Mouse (Mus musculus) CH12.LX (cell line): ENCODE data around the gene Cdh16. TPM values are rescaled to one million over a fixed set of nuclear protein-coding genes. Genes with fewer than 3 reads are reported as not detected.
A peak's percentile ranks its signal among the peaks of the same experiment; 100 is the strongest.

Experiments
- DNase-seq: peaks from one replicate; pipeline ENCODE4 v3.0.0-alpha.2; 2013; ENCODE audit errors: extremely low read depth
- H3K27ac ChIP-seq: 2 replicates; pipeline ENCODE4 v1.5.1; 2012; ENCODE audit warnings: low read depth, mild to moderate bottlenecking, control low read depth, moderate library complexity; ENCODE audit not compliant: insufficient read depth
- H3K27me3 ChIP-seq: replicated peaks from 2 replicates; pipeline ENCODE3; 2012; ENCODE audit warnings: inconsistent platforms
- H3K36me3 ChIP-seq, 2 experiments: replicated peaks in 1 of 2; 2 replicates each; pipeline versions ENCODE3 to v1.6.1; 2012; ENCODE audit warnings: inconsistent platforms in 1 of 2, low read length in 1 of 2, mild to moderate bottlenecking in 1 of 2, mixed read lengths in 1 of 2, moderate library complexity in 1 of 2; ENCODE audit not compliant: control insufficient read depth in 1 of 2, insufficient read depth in 1 of 2
- H3K4me1 ChIP-seq, 2 experiments: 2 replicates each; pipeline ENCODE4 v1.6.1; 2012; ENCODE audit warnings: inconsistent platforms in 1 of 2, moderate library complexity in 1 of 2; ENCODE audit not compliant: insufficient read depth in 2 of 2, control insufficient read depth in 1 of 2
- H3K4me2 ChIP-seq: 2 replicates; pipeline ENCODE4 v1.6.1; 2012; ENCODE audit warnings: low read depth, mild to moderate bottlenecking, control low read depth; ENCODE audit not compliant: poor library complexity, insufficient read depth, severe bottlenecking
- H3K4me3 ChIP-seq, 3 experiments: fragments of 150-350 bp in 1 of 3; sonication (generic) in 1 of 3; replicated peaks in 1 of 3; 2 replicates each; pipeline versions ENCODE3 to v1.5.1; 2011 to 2012; ENCODE audit warnings: low read depth in 2 of 3, low read length in 2 of 3, mild to moderate bottlenecking in 2 of 3, moderate library complexity in 2 of 3, control low read depth in 1 of 3, improper control_type of control experiment in 1 of 3, inconsistent platforms in 1 of 3, mixed read lengths in 1 of 3; ENCODE audit not compliant: poor library complexity in 1 of 3
- H3K79me2 ChIP-seq: replicated peaks from 2 replicates; pipeline ENCODE4 v1.6.1; 2012; ENCODE audit warnings: mild to moderate bottlenecking, moderate library complexity; ENCODE audit not compliant: control insufficient read depth, poor library complexity, insufficient read depth, severe bottlenecking; ENCODE audit errors: extremely low read depth
- H3K9ac ChIP-seq: 2 replicates; pipeline ENCODE4 v1.6.1; 2012; ENCODE audit warnings: low read depth, mild to moderate bottlenecking, control low read depth, moderate library complexity; ENCODE audit not compliant: insufficient read depth
- H3K9me3 ChIP-seq: replicated peaks from 2 replicates; pipeline ENCODE3; 2012; ENCODE audit warnings: low read length, inconsistent platforms, mixed read lengths
- BHLHE40 ChIP-seq: IDR thresholded peaks from 2 replicates; pipeline ENCODE4 v1.6.1; 2011; ENCODE audit warnings: mild to moderate bottlenecking, low read depth, low read length, improper control_type of control experiment
- CTCF ChIP-seq, 2 experiments: IDR thresholded peaks in 1 of 2; conservative IDR thresholded peaks in 1 of 2; 2 replicates each; pipeline ENCODE4 v1.5.1; 2011 to 2012; ENCODE audit warnings: low read depth in 2 of 2, low read length in 2 of 2, improper control_type of control experiment in 1 of 2, inconsistent platforms in 1 of 2, mild to moderate bottlenecking in 1 of 2, moderate library complexity in 1 of 2
- ELF1 ChIP-seq: IDR thresholded peaks from 2 replicates; pipeline ENCODE4 v1.6.1; 2014; ENCODE audit warnings: low read depth, mild to moderate bottlenecking, inconsistent platforms, low read length, improper control_type of control experiment
- EP300 ChIP-seq: IDR thresholded peaks from 2 replicates; pipeline ENCODE4 v1.6.1; 2011; ENCODE audit warnings: low read length, improper control_type of control experiment
- HCFC1 ChIP-seq: IDR thresholded peaks from 2 replicates; pipeline ENCODE4 v1.6.1; 2012; ENCODE audit warnings: low read depth, mild to moderate bottlenecking, inconsistent platforms, low read length, improper control_type of control experiment
- IRF4 ChIP-seq: IDR thresholded peaks from 2 replicates; pipeline ENCODE4 v1.6.1; 2014; ENCODE audit warnings: low read depth, mild to moderate bottlenecking, inconsistent platforms, low read length, improper control_type of control experiment
- JUN ChIP-seq: IDR thresholded peaks from 2 replicates; pipeline ENCODE4 v1.6.1; 2011; ENCODE audit warnings: low read depth, mild to moderate bottlenecking, low read length, improper control_type of control experiment, moderate library complexity; ENCODE audit not compliant: insufficient read depth
- JUND ChIP-seq: conservative IDR thresholded peaks from 2 replicates; pipeline ENCODE4 v1.6.1; 2011; ENCODE audit warnings: low read depth, low read length, improper control_type of control experiment
- KAT2A ChIP-seq: IDR thresholded peaks from 2 replicates; pipeline ENCODE4 v1.6.1; 2012; ENCODE audit warnings: low read length, improper control_type of control experiment, inconsistent platforms; ENCODE audit not compliant: insufficient replicate concordance
- MAFK ChIP-seq: IDR thresholded peaks from 2 replicates; pipeline ENCODE4 v1.6.1; 2011; ENCODE audit warnings: low read length, improper control_type of control experiment; ENCODE audit not compliant: insufficient replicate concordance
- MAX ChIP-seq: IDR thresholded peaks from 2 replicates; pipeline ENCODE4 v1.6.1; 2011; ENCODE audit warnings: low read length, improper control_type of control experiment
- MAZ ChIP-seq: IDR thresholded peaks from 2 replicates; pipeline ENCODE4 v1.6.1; 2012; ENCODE audit warnings: low read depth, mild to moderate bottlenecking, inconsistent platforms, low read length, improper control_type of control experiment, moderate library complexity
- MEF2A ChIP-seq: IDR thresholded peaks from 2 replicates; pipeline ENCODE4 v1.6.1; 2014; ENCODE audit warnings: low read depth, mild to moderate bottlenecking, inconsistent platforms, low read length, improper control_type of control experiment, borderline replicate concordance
- MXI1 ChIP-seq: IDR thresholded peaks from 2 replicates; pipeline ENCODE4 v1.6.1; 2011; ENCODE audit warnings: mild to moderate bottlenecking, low read depth, low read length, improper control_type of control experiment
- MYC ChIP-seq: IDR thresholded peaks from 2 replicates; pipeline ENCODE4 v1.6.1; 2011; ENCODE audit warnings: low read depth, mild to moderate bottlenecking, improper control_type of control experiment, low read length
- NELFE ChIP-seq: IDR thresholded peaks from 2 replicates; pipeline ENCODE4 v1.6.1; 2011; ENCODE audit warnings: low read depth, low read length, improper control_type of control experiment
- NRF1 ChIP-seq: IDR thresholded peaks from 2 replicates; pipeline ENCODE4 v1.6.1; 2014; ENCODE audit warnings: low read depth, mild to moderate bottlenecking, inconsistent platforms, low read length, improper control_type of control experiment, moderate library complexity
- PAX5 ChIP-seq: IDR thresholded peaks from 2 replicates; pipeline ENCODE4 v1.6.1; 2012; ENCODE audit warnings: low read length, inconsistent platforms, mixed read lengths
- POLR2A ChIP-seq: IDR thresholded peaks from 2 replicates; pipeline ENCODE4 v1.6.1; 2011; ENCODE audit warnings: low read depth, mild to moderate bottlenecking, improper control_type of control experiment, low read length
- POLR2AphosphoS2 ChIP-seq: IDR thresholded peaks from 2 replicates; pipeline ENCODE4 v1.6.1; 2011; ENCODE audit warnings: low read depth, low read length, improper control_type of control experiment
- RAD21 ChIP-seq: IDR thresholded peaks from 2 replicates; pipeline ENCODE4 v1.6.1; 2011; ENCODE audit warnings: low read depth, mild to moderate bottlenecking, low read length, improper control_type of control experiment, moderate library complexity
- RCOR1 ChIP-seq: conservative IDR thresholded peaks from 2 replicates; pipeline ENCODE4 v1.6.1; 2012; ENCODE audit warnings: low read depth, mild to moderate bottlenecking, inconsistent platforms, low read length, improper control_type of control experiment
- SIN3A ChIP-seq: IDR thresholded peaks from 2 replicates; pipeline ENCODE4 v1.6.1; 2012; ENCODE audit warnings: low read length, improper control_type of control experiment, inconsistent platforms
- SMC3 ChIP-seq: IDR thresholded peaks from 2 replicates; pipeline ENCODE4 v1.6.1; 2011; ENCODE audit warnings: low read depth, low read length, improper control_type of control experiment
- TBP ChIP-seq: conservative IDR thresholded peaks from 2 replicates; pipeline ENCODE4 v1.6.1; 2011; ENCODE audit warnings: low read depth, low read length, improper control_type of control experiment
- TCF12 ChIP-seq: IDR thresholded peaks from 2 replicates; pipeline ENCODE4 v1.6.1; 2014; ENCODE audit warnings: low read depth, mild to moderate bottlenecking, inconsistent platforms, low read length, improper control_type of control experiment
- USF1 ChIP-seq: IDR thresholded peaks from 2 replicates; pipeline ENCODE4 v1.6.1; 2014; ENCODE audit warnings: low read depth, mild to moderate bottlenecking, inconsistent platforms, low read length, improper control_type of control experiment
- ZC3H11A ChIP-seq: IDR thresholded peaks from 2 replicates; pipeline ENCODE4 v1.6.1; 2012; ENCODE audit warnings: low read depth, mild to moderate bottlenecking, inconsistent platforms, low read length, improper control_type of control experiment
- ZKSCAN1 ChIP-seq: IDR thresholded peaks from 2 replicates; pipeline ENCODE4 v1.6.1; 2012; ENCODE audit warnings: low read depth, inconsistent platforms, low read length, improper control_type of control experiment, borderline replicate concordance
- ZMIZ1 ChIP-seq: IDR thresholded peaks from 2 replicates; pipeline ENCODE4 v1.6.1; 2012; ENCODE audit warnings: low read depth, mild to moderate bottlenecking, inconsistent platforms, low read length, improper control_type of control experiment
- dilution Hi-C: fragments of 300-500 bp; cut with MboI; formaldehyde crosslinking; loops from 2 replicates; pipeline ENCODE4 v1.14.3; 2020; ENCODE audit warnings: low sequenced_read_pairs; ENCODE audit not compliant: extremely low pct_unique_long_range_greater_than_20kb, extremely low pct_ligation_motif_present
- in situ Hi-C: fragments of 300-500 bp; cut with MboI; formaldehyde crosslinking; loops from 3 replicates; pipeline ENCODE4 v1.14.3; 2019; ENCODE audit warnings: low sequenced_read_pairs, low pct_ligation_motif_present, low pct_unique_long_range_greater_than_20kb, mixed read lengths
- polyA plus RNA-seq: library from polyadenylated mRNA; unstranded; fragments of >175 nt; gene quantifications from 2 replicates; pipeline ENCODE4 v1.2.1, GENCODE M21; 2012; ENCODE audit warnings: low read depth; ENCODE audit not compliant: insufficient read length
- total RNA-seq, 2 experiments: library from RNA; depleted of rRNA; stranded (reverse); fragments of 300-350 nt in 1 of 2; fragments of >200 nt in 1 of 2; gene quantifications; 2 replicates each; pipeline ENCODE4 v1.2.3; 2012 to 2014

The Cdh16 gene
- total and polyA plus RNA-seq, 3 experiments: not detected

GRCm38 (mm10) chr8:104576820-104577219 lies 47.4 kb downstream of the Cdh16 start:
- DNase-seq: no peak
- Histone ChIP-seq H3K4me1 (no peaks in the 10 kb centered on the region; a peak in 1 of 4 replicates), H3K27me3 (peaks cover 4% of the 10 kb centered on the region), H3K79me2 (no peaks in the 10 kb centered on the region), H3K9me3 (no peaks in the 10 kb centered on the region), H3K4me2 (no peak overlapping the region), H3K9ac (no peak overlapping the region), H3K4me3 (no peak overlapping the region), H3K36me3 (no peaks in the 10 kb centered on the region), H3K27ac (no peak overlapping the region)
- dilution Hi-C loops: no loop called here
- in situ Hi-C loops: no loop called here
- TF ChIP-seq KAT2A (no peak), MAX (no peak), TBP (no peak), PAX5 (no peak), SIN3A (no peak), MAZ (no peak), ZC3H11A (no peak), NELFE (no peak), RCOR1 (no peak)

DNA sequence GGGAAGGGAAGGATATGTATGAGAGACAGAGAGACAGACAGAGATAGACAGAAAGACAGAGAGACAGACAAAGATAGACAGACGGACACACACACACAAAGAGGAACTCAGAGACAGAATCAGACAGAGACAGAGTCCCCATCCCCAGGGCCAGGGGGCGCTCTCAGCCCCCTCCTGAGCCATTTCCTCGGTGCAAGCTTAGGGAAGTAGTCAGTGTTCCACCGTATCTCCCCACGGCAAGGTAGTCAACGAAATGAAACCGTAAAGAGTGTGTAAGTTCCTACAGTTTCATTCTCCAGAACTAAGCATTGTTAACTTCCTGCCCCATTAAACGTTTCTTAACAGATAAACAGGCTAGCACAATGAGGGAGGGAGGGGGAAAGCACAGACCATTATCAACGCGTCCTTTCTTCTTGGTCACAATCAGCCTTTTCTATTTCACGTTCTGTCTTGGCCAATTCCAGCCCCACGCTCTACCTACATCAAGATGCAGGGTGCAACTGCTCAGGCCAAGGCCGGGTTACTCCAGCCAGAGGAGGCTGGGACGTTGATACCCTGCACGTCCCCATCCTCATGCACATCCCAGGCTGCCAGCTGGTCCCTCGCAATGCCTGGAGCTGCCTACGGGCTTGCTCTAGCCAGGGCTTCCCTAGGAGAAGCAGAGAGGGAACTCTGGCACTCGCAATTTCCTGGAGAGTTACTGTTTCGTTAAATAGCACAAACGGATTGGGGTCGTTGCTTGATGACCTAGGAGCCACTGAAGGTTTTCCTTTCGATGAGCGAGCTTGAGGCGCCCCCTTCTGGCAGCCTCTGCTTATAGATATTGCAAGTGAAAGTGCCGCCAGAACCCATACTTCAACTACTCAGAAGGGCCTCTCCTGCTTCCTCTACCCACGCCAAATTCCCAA lies 53.5 kb downstream of the Cdh16 start:
- Histone ChIP-seq H3K79me2 (no peaks in the 10 kb centered on the region), H3K36me3 (no peaks in the 10 kb centered on the region), H3K9ac (peak overlapping the region; percentile 64), H3K4me3 (peak overlapping the region; percentile 66 to 75 (median 71)), H3K27ac (peak overlapping the region; percentile 4; the same call in 1 of the 2 replicates), H3K4me2 (peak overlapping the region; percentile 82), H3K4me1 (no peaks in the 10 kb centered on the region; a peak in 1 of 4 replicates), H3K9me3 (no peaks in the 10 kb centered on the region), H3K27me3 (peaks cover 14% of the 10 kb centered on the region)
- DNase-seq: peak; percentile 93
- dilution Hi-C loops: no loop called here
- in situ Hi-C loops: no loop called here
- TF ChIP-seq JUND (no peak), USF1 (no peak), BHLHE40 (no peak), MAX (peak; percentile 55; the same call in 1 of the 2 replicates), POLR2AphosphoS2 (no peak), RCOR1 (no peak), ELF1 (0 out of 2 replicates have a peak, but pooled peaks have one; percentile 20), JUN (no peak), NRF1 (no peak), PAX5 (no peak), HCFC1 (no peak; the same call in 1 of the 2 replicates), CTCF (conservative IDR thresholded peaks at IDR 0.05 in 1 of 2, IDR thresholded peaks at IDR 0.05 in 1 of 2; ENCODE audit: low read depth in 2 of 2, low read length in 2 of 2) (peak; percentile 74 to 93), ZC3H11A (no peak), POLR2A (no peak), ZMIZ1 (no peak), MYC (0 out of 2 replicates have a peak, but pooled peaks have one; percentile 20), EP300 (no peak), RAD21 (peak; percentile 89), TCF12 (peak; percentile 46; the same call in 1 of the 2 replicates), TBP (peak; percentile 64; the same call in 1 of the 2 replicates), IRF4 (peak; percentile 54; the same call in 1 of the 2 replicates), SMC3 (peak; percentile 65), MAZ (no peak), ZKSCAN1 (no peak), MEF2A (0 out of 2 replicates have a peak, but pooled peaks have one; percentile 25), MAFK (no peak), MXI1 (peak; percentile 78)
